Mouse (Mus musculus): ENCODE measurements around the gene Nrg3. TPM values are rescaled to one million over a fixed set of nuclear protein-coding genes. Genes with fewer than 3 reads are reported as not detected.
A peak's percentile ranks its signal among the peaks of the same experiment; 100 is the strongest.
"Not testable (repeated sequence)": the region's sequence is repeated elsewhere in the genome, so short reads cannot be mapped to it uniquely, and the experiment has no call there.

The Nrg3 gene
- total RNA-seq, 2 experiments from 2014 or later, result not detected

DNA sequence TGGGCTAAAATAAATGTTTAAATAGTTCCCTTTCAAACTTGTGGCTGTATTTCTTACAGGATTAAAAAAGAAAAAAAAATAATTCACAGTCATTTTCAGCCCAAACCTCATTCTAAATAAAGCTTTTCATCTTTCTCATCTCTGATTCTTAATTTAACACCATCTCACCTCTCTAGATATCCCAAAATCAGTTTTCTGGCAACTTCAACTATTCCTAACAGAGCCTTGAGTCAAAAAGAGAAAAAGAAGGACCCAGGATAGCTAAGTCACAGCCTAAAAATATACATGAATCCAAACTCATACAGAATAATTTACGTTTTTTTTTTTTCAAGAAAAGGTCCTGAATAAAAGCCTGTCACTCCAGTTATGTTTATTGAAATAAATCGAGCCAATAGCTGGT is 232.6 kb downstream of the Nrg3 start:
- intact Hi-C loops (cut with DNase I), result no loop called here

DNA sequence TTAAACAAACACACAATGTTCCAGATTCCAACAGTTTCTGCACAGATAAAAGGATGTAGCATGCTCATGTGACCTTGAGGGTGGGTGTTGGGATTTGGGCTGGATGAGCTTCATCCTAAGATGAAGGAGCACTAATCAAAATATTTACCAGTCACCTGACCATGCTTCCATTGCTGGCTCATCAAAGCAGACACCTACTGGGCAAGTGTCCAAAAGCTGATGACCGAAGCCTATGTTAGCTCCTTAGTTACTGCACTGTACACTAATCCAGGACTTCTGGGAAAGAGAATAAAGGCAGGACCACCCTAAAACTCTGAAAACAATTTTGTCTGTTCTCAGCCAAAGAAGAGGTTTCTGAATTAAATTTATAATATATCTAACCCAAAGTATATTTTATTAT is 261.4 kb downstream of the Nrg3 start:
- intact Hi-C loops (cut with DNase I), result no loop called here
- no peak for DNase-seq

More for the DNA sequence above, 232.6 kb downstream of the Nrg3 start:
- no peak for DNase-seq

DNA sequence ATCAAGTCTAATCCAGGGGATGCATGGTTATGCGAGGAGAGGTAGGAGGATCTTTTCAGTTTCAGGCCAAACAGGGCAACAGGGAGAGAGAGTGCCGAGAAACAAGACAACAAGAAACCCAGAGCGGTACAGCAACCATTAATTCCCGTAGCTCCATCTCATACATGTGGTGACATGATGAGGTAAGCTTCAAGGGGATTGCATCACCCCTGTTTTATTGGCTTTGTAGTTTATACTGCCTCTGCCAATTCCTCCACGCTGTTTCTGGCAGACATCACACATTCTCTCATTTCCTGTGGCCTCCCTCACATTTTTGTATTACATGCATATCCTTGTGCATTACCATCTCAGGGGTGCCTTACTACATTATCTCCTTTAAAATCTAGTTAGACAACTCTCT is 280.9 kb downstream of the Nrg3 start:
- DNase-seq, result peak in 1 of 2 experiments; percentile 3
- intact Hi-C loops (cut with DNase I), result no loop called here

DNA sequence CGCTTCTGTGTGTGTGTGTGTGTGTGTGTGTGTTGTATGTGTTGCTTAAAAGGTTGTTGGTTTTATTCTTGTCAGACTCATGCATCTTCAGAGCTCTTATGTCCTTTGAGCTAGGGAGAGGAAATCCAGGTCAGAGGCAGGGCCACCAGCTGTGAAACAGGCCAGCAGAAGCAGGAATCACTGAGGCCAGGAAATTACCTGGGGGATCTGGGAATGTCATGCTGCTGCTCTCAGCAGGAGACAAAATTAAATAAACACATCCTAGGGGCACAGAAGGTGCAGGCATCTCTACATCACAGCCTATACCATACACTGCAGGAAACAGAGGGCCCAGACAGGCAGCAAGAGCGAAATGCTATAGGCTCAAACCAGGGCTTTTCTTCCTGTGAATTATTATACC is 299.2 kb downstream of the Nrg3 start:
- intact Hi-C loops (cut with DNase I), result no loop called here

DNA sequence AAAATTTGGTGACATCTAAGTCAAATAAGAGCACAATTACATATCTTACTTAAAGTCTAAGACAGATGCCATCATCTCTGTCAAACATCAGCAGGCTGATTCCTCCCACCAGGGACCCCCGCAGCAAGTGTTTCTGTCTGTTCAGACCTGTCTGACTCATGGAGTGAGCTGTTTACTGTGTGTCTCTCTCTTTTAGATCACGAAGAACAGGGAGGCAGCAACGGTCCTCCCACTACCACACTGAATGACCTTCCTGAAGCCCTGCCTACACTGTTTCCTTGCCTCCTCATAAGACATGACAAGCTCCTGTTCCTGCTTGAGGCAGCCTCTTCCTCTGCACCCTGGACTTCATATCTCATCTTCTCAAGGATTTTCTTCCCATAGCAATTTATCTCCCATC is 312.7 kb downstream of the Nrg3 start:
- intact Hi-C loops (cut with DNase I), result no loop called here
- DNase-seq, result no peak

More for the DNA sequence above, 299.2 kb downstream of the Nrg3 start:
- no peak for DNase-seq

DNA sequence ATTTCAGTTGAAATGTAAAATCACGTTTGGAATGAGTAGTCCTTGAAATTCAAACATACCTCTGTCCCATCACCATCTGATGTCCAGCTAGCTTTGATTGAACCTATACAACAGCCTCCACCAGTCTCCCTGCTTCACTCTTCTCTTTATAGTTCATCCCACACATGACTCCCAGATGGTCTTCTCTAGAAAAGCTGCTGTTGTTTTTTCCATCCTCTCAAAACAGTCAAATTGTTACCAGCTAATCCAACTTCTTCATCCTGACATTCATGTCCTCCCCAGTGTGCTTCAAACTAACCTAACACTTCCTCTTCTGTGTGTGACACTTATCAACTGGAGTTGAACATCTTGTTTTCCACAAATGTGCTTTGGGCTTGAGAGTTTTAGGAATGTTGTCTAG is 317.4 kb downstream of the Nrg3 start:
- intact Hi-C loops (cut with DNase I), result no loop called here
- DNase-seq, result no peak

DNA sequence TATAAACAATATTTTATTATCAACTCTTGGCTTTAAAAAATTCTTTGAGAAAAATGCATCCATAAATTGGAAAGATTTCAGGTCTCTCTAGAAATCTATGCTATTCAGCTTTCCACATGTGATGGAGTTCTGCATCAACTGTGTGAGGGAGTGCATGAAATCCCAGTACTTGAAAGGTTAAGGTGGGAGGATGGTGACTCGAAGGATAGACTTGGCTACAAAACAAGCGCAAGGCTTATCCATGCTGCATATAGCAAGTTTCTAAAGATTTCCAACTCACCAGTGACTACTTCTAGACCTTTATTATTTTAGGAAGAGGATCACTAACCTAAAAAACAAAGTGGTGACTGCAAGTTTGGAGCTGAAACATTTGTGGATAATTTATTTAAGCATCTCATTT is 343.1 kb downstream of the Nrg3 start:
- intact Hi-C loops (cut with DNase I), result no loop called here
- DNase-seq, result no peak

DNA sequence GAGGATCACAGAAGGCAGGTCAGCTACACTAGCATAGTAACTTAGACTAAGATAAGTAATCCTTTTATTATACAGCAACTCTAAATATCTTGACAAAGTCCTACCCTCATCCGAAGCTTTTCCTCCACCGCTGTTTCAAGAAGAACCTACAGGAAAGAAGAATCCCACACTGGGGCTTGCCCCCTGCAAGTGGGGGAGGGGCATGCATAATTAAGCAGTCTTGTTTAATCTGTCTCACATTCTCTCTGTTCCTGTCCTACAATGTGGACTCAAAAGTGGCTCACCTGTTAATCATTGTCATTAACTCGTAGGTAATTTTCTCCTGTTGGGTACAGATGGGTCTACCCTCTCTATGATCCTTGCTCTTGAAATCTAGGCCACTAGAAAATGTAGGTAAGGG is 354.9 kb downstream of the Nrg3 start:
- intact Hi-C loops (cut with DNase I), result no loop called here
- DNase-seq, result no peak

DNA sequence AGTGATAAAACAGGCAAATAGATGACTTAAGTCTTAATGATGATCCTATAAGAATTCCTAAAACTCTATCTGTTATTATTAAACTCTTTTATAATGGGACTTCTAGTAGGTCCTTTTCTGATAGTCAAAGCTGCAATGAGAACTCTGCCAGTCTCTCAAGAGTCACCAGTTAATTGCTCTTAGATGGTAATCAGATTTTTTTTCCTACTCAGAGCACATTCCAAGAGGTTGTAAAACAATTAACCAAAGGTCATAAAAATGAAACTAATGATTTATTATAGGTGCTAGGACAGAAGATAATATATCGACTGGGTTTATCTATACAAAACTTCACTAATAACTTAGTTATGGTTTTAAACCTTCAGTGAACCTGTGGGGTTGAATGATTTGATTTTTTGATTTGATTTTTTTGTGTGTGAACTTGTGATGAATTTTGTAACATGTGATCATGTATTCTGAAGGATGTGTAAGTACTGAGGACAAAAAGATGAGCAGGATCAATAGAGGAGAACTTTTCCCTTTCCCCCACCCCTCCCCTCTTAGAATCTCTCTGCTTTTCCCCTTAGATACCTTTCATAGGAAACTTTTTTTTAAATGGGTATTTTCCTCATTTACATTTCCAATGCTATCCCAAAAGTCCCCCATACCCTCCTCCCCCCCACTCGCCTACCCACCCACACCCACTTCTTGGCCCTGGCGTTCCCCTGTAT is 356.2 kb downstream of the Nrg3 start:
- intact Hi-C loops (cut with DNase I), result not testable (repeated sequence)

DNA sequence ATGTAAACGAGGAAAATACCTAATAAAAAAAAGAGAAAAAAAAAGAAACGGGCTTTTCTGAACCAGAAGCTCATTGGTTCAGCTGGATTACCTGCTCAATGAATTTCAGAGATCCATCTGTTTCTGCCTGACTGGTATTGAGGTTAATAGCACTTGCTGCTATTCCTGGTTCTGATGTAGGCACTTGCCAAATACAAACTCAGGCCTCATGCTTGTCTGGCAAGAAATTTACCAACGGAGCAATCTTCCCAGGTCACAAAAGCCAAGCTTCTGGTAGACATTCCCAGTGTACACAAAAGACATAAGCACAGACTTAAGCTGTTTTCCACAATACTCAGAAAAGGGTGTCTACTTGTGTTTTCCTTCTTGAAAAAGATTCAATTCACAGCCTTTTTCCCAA is 363.3 kb downstream of the Nrg3 start:
- intact Hi-C loops (cut with DNase I), result no loop called here
- DNase-seq, result no peak

More for the DNA sequence above, 356.2 kb downstream of the Nrg3 start:
- DNase-seq, result not testable (repeated sequence)

DNA sequence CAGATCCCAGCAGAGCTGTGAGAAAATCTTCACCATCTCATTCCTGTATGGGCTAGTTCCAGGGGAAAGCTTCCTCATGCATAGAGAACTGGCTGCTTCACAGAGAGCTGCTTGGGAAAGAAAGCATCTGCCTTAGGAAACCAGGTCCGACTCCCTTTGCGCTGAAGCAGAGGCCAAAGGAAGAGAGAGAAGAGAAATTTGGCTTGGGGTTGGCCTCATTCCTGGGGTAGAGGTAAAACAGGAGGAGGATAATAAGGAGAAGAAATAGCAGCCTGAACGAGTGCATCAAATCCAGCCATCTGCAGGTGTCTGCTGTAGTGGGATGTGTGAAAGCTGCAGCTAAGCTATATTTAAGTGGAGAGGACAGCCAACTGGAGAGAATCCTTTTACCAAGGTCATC is 366.1 kb downstream of the Nrg3 start:
- intact Hi-C loops (cut with DNase I), result no loop called here
- DNase-seq, result no peak

DNA sequence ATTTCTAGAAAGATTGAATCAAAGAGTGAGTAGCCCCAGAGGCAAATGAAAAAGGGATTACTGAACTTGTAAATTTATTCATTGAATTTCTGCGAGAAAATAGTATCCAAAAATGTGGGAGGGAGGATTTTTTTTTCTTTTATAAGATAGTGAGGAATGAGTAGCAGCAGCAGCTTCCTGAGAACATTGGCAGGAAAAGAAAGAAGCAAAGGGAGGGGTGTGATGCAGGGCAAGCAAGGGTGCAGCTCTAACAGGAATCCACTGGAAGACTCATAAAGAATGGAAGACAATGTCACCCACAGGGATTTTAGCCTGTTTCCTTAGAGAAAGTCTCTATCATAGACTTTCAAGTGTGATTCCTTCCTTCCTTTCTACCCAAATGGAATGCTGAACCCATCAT is 377.7 kb downstream of the Nrg3 start:
- no peak for DNase-seq
- intact Hi-C loops (cut with DNase I), result no loop called here

DNA sequence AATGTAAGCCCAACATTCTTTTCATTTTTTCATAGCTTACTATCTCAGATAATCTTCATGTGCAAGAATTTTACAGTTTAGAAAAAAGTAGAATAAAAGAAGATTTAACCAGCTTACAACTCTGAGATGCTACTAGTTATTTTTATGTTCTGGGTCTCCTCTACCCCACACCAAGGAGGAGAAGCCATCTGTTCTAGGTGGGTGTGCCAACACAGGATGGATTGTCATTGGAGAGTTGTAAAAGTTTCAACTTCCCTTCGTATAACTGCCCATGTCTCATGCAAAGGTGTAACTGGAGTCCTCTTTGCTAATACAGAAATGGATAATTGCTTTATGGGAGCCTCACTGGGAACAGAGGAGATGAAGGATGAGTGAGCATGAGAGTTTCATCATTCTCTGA is 393.4 kb downstream of the Nrg3 start:
- intact Hi-C loops (cut with DNase I), result no loop called here
- DNase-seq, result no peak

DNA sequence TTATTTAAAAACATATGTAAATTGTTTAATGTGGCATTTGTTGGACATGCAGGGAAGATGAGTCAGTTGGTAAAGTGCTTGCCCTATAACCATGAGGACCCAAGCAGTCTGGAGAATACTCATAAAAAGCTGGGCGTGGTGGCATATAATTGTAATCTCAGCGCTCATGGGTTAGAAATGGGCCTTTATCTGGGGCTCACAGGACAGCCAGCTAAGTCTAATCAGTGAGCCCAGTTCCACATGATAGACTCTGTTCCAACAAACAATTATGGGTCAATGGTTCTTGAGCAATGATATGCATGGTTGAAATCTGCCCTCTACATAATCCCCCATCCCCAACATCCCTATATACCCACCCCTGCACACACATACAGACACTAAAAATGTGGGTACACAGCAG is 421.3 kb downstream of the Nrg3 start:
- DNase-seq, result no peak
- intact Hi-C loops (cut with DNase I), result no loop called here

DNA sequence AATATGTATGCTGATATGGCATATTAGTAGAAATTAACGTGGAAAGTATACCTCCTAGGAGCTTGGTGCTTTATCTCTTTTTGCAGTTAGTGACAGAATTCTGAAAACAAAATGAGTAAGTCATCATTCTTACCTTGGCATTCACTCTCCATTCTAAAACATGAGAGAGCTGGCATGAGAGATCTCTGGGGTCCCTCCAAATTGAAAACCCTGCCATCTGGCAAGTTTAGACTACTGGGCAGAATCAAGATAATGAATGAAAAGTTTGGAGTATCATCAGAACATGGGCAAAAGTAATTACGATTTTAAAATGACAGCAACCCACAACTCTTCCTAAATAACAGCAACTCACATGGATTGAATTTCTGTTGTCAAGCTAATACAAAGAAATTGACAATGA is 423.9 kb downstream of the Nrg3 start:
- DNase-seq, result no peak
- intact Hi-C loops (cut with DNase I), result no loop called here

DNA sequence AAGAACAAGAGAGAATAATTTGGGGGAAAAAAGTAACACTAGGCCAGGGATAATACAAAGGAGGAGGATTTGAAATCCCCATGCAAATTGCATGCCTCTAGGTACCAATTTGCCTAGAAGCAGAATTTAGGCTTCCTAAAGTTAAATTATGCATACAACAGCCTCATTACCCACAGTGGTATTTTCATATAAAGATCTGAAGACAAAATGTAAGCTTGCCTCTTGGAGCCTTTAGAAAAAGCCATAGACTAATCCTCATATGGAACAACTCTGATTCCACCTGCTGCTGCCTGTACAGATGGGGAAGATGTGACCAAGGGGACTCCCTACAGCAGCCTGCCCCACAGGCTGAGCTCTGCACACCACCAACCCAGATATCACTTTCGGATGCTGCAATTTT is 428.6 kb downstream of the Nrg3 start:
- intact Hi-C loops (cut with DNase I), result no loop called here

DNA sequence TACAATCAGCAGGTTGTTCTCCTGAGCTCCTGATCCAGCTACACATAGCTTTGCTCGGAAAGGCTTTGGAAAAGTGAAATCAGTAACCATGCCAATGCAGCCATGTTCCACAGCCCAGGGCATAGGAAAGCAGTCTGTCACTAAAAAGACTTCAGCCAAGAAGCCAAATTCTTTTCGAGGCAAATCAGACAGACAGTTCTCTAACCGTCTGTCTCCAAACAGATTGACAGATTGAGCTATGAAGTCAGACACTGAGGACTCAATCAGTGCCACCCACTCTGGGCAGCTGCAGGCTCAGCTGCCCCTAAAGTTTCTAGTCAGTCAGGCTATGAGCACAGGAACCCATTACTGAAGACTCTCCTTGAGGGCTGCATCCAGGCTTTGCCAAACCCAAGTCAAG is 429.1 kb downstream of the Nrg3 start:
- intact Hi-C loops (cut with DNase I), result no loop called here
- no peak for DNase-seq

More for the DNA sequence above, 428.6 kb downstream of the Nrg3 start:
- DNase-seq, result no peak

DNA sequence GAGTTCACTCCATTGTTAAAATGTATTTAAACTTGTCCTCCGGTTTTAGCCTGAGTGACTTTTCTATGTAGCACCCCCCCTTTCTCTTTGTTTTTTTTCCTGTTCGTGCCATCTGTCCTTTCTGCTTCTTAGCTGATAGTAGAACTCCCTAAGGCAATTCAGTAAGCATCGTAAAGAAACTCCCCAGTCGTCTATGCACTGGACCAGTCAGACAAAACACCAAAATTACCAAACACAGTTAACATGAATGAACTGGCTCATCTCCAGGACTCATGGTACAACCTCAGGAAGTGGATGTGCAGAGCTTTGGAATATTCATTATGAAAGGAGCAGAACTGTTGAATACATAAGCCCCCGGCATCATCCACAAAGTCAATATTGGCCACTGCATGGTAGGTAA is 429.5 kb downstream of the Nrg3 start:
- intact Hi-C loops (cut with DNase I), result no loop called here

DNA sequence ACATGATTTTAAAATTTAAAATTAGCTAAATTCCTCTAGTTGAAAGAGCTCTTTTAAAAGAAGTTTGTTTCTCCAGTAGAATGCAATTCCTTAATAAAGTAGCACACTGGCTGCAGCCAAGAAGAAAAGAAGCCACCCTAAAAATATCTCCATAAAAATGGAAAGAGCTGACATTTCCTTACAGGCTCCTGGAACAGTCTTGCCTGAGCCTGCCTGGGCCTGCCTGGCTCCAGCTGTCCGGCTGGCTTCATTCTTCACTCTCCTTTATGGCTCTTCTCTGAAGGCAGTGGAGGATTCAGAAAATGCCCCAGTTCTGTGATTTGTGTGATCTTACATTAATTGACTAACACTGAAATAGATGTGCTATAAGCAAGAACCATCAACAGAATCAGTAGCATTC is 433.8 kb downstream of the Nrg3 start:
- DNase-seq, result no peak
- intact Hi-C loops (cut with DNase I), result no loop called here

More for the DNA sequence above, 429.5 kb downstream of the Nrg3 start:
- DNase-seq, result no peak

DNA sequence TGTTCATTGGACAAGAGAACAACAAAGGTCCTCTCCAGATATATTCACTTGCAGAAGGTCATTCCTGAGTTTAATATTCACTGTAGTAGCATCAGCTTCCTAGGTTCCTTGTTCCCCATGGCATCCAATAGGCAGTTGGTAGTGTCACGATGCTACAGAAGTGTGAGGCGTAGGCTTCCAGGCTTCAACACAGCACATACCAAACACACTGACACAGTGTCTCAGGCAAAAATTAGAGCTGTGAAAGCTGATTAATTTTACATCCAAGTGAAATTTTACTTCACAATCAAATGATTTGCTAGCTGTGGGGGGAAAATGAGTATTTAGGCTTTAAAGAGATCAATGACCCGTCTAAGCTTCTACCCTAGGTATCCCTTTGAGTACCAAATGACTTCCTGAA is 438.4 kb downstream of the Nrg3 start:
- no peak for DNase-seq
- intact Hi-C loops (cut with DNase I), result no loop called here

DNA sequence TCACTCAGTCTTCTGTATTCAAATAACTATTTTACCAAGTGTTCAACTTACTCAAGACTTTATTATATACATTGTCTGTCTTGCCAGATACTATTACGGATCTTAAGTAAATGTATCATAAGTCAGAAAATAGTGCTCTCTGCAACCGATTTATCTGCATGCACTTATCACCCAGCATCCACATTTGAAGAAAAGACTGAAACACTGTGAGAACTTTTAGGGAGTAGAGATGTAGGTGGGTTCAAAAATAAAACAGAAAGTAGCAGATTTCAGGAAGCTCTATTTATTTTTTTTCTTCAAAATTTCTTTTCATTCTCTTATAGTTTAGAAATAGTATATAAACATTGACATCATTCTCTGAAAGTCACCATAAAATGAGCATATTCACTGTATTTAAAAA is 449.8 kb downstream of the Nrg3 start:
- no peak for DNase-seq
- intact Hi-C loops (cut with DNase I), result no loop called here

DNA sequence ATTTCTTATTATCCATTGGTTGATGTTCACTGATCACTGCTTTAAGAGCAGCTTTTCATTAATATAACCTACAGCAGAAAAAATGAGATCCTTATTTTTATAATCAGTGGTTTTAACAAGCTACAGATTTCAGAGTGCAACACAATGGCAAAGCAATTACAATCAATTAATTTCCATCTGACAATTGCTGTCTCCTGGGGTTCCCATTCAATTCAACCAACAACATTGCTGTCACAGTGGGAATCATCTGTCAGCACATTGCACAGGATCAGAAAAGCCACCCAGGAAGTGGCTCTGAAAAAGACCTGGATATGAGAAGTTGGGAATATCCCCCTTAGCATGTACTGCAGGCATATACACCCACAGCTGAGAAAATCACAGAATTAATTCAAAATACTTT is 458.8 kb downstream of the Nrg3 start:
- DNase-seq, result no peak
- intact Hi-C loops (cut with DNase I), result no loop called here

DNA sequence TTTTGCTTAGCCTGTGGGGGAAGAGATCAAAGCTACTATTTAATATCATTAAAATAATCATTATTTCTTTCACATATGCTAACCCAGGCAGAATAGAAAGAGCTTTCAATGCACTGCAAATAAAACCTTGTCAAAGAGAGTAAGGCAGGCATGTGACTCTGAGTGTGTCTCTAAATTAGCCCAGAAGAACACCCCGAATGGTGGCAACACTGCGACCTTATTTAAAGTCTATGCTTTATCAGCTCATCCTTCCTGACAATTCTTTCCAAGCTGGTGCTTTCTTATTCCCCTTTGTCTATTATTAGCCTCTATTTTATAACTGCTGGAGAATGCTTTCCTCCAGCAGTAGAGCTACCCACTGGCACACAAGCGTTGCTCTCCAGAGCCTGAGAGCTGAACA is 475.0 kb downstream of the Nrg3 start:
- intact Hi-C loops (cut with DNase I), result no loop called here

More for the DNA sequence above, 475.0 kb downstream of the Nrg3 start:
- no peak for DNase-seq
